8 mouse cellular contexts compared by ENCODE assay signal in the genomic region with DNA sequence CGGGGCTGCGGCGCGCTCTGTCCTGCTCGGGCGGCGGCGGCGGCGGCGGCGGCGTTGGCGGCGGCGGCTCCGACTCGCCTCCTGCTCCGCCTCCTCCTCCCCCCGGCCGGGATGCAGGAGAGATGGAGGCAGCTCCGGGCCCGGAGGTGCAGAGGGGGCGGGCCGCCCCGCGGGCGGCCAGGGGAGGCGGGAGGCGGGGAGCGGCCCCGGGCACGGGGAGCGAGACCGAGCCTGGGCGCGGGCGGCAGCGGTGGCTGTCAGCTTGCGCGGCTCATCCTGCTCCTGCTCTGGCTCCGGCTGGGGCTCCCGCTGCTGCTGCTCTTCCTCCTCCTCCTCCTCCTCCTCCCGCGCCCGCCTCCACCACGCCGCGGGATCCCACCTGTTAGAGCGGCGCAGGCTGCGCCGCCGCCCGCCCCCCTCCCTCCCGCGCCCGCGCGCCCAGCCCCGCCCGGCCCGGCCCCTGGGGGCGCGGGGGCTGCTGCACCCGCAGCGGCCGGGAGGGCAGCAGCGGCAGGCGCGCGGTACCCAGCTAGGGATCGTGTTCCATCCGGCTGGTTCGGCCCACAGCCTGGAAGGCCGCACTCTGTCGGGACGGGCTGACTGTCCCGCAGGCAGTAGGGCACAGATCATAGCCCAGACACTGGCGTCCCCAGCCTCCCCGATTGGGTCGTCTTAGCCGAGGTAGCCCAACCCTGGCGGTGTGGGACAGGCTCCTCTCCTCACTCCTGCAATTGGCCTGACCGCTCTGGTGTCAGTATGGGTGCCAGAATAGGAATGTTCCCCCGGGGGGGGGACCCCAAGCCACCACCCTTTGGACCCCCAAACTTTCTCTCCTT. TPM values are rescaled to one million over a fixed set of nuclear protein-coding genes. Genes with fewer than 3 reads are reported as not detected.
A peak's percentile ranks its signal among the peaks of the same experiment; 100 is the strongest.
DNase-seq lines count a peak whose midpoint lies in the region; ATAC-seq lines count a peak whose summit lies in the region.

A gene (minus strand): TSS at position 41 of the 836 bp plus-strand sequence.

- no peaks in the 10 kb centered on the region for H3K36me3 ChIP-seq in embryonic facial prominence, embryonic 11.5 days (replicated peaks; ENCODE audit: control insufficient read depth, insufficient read depth, low read depth, low read length)
- no peaks in the 10 kb centered on the region for H3K36me3 ChIP-seq in hindbrain, embryonic 14.5 days (replicated peaks; ENCODE audit: control insufficient read depth, insufficient read depth)
- H3K36me3 ChIP-seq in neural tube, embryonic 11.5 days (ENCODE audit: control insufficient read depth, insufficient read depth, low read length), result no peaks in the 10 kb centered on the region

- peak within 1 kb of the TSS; percentile 70 for H3K4me3 ChIP-seq in embryonic facial prominence, embryonic 11.5 days (ENCODE audit: low read depth, low read length)
- H3K4me3 ChIP-seq in hindbrain, embryonic 14.5 days (replicated peaks; ENCODE audit: low read length), result peak within 1 kb of the TSS; percentile 87
- peak within 1 kb of the TSS; percentile 79 for H3K4me3 ChIP-seq in neural tube, embryonic 11.5 days (ENCODE audit: low read depth, low read length)

- ATAC-seq in embryonic facial prominence, embryonic 11.5 days (replicated peaks; ENCODE audit: insufficient number of reproducible peaks, low FRiP score, low TSS enrichment, low read depth), result peak; percentile 15; the same call in 1 of the 2 replicates
- ATAC-seq in hindbrain, embryonic 14.5 days (ENCODE audit: low FRiP score), result peak; percentile 38
- ATAC-seq in neural tube, embryonic 11.5 days (ENCODE audit: insufficient read depth, low FRiP score, low TSS enrichment), result no peak
- ATAC-seq in granulocyte monocyte progenitor cell, adult 5-6 weeks (replicated peaks; ENCODE audit: poor library complexity, severe bottlenecking), result no peak

- H3K4me2 ChIP-seq in embryonic facial prominence, embryonic 11.5 days (ENCODE audit: low read depth, low read length), result peak within 1 kb of the TSS; percentile 100
- H3K4me2 ChIP-seq in hindbrain, embryonic 14.5 days (replicated peaks), result peak within 1 kb of the TSS; percentile 92
- peak within 1 kb of the TSS; percentile 97 for H3K4me2 ChIP-seq in neural tube, embryonic 11.5 days (ENCODE audit: low read depth)

- 2% methylated on average over 21 of the region's 86 CpGs for WGBS in embryonic facial prominence, embryonic 11.5 days
- WGBS in hindbrain, embryonic 14.5 days, result 1% methylated on average over 42 of the region's 86 CpGs
- WGBS in neural tube, embryonic 11.5 days, result 1% methylated on average over 38 of the region's 86 CpGs

- H3K27ac ChIP-seq in embryonic facial prominence, embryonic 11.5 days (replicated peaks; ENCODE audit: low read depth, low read length), result peak within 1 kb of the TSS; percentile 56
- H3K27ac ChIP-seq in hindbrain, embryonic 14.5 days, result peak within 1 kb of the TSS; percentile 94
- peak within 1 kb of the TSS; percentile 91 for H3K27ac ChIP-seq in neural tube, embryonic 11.5 days (ENCODE audit: low read depth, low read length)

- H3K4me1 ChIP-seq in embryonic facial prominence, embryonic 11.5 days (ENCODE audit: control insufficient read depth, insufficient read depth, low read length), result peaks cover 2% of the 10 kb centered on the region
- H3K4me1 ChIP-seq in hindbrain, embryonic 14.5 days (replicated peaks; ENCODE audit: control insufficient read depth, insufficient read depth, low read length), result peaks cover 18% of the 10 kb centered on the region
- peaks cover 28% of the 10 kb centered on the region for H3K4me1 ChIP-seq in neural tube, embryonic 11.5 days (ENCODE audit: control insufficient read depth, insufficient read depth, low read length)

- H3K9ac ChIP-seq in embryonic facial prominence, embryonic 11.5 days (replicated peaks; ENCODE audit: low read length), result peak within 1 kb of the TSS; percentile 70
- H3K9ac ChIP-seq in hindbrain, embryonic 14.5 days, result peak within 1 kb of the TSS; percentile 95
- peak within 1 kb of the TSS; percentile 81 for H3K9ac ChIP-seq in neural tube, embryonic 11.5 days (ENCODE audit: low read length)

- no peaks in the 10 kb centered on the region for H3K9me3 ChIP-seq in embryonic facial prominence, embryonic 11.5 days (replicated peaks; ENCODE audit: control insufficient read depth, low read length)
- no peaks in the 10 kb centered on the region for H3K9me3 ChIP-seq in hindbrain, embryonic 14.5 days (ENCODE audit: control insufficient read depth, low read length)
- H3K9me3 ChIP-seq in neural tube, embryonic 11.5 days (ENCODE audit: control insufficient read depth, low read length), result no peaks in the 10 kb centered on the region

- H3K27me3 ChIP-seq in embryonic facial prominence, embryonic 11.5 days (ENCODE audit: control insufficient read depth, insufficient read depth, low read length), result peaks cover 17% of the 10 kb centered on the region
- no peaks in the 10 kb centered on the region for H3K27me3 ChIP-seq in hindbrain, embryonic 14.5 days (ENCODE audit: control insufficient read depth, insufficient read depth, low read length)
- peaks cover 19% of the 10 kb centered on the region for H3K27me3 ChIP-seq in neural tube, embryonic 11.5 days (ENCODE audit: control insufficient read depth, insufficient read depth, low read length)

- peak in 1 of 2 experiments; percentile 53 for DNase-seq in layer of hippocampus, adult 18-20 months (ENCODE audit: low spot score in 2 of 2)
- no peak for DNase-seq in layer of hippocampus, adult 9-10 months (ENCODE audit: low spot score)
- DNase-seq in adrenal gland, adult 18-20 months (ENCODE audit: low spot score in 2 of 2), result peak; percentile 44 to 53
- peak; percentile 51 for DNase-seq in embryonic facial prominence, embryonic 11.5 days (ENCODE audit: low spot score)
- DNase-seq in hindbrain, embryonic 14.5 days (ENCODE audit: low spot score), result no peak
- DNase-seq in liver, result peak; percentile 65
- DNase-seq in neural tube, embryonic 11.5 days (ENCODE audit: low spot score), result peak; percentile 43

RNA-seq across cellular contexts. Expression of the gene that starts here (rescaled TPM):
- total RNA-seq in layer of hippocampus, adult 18-20 months (2021), result 10 to 100 TPM; 46.5 to 48.1 TPM
- 10 to 100 TPM in 1 of 2 experiments, 1 to 10 TPM in 1; 9.4 to 13.2 TPM for total RNA-seq in adrenal gland, adult 18-20 months (2021)
- 17.6 and 21.0 TPM in 2 replicates for polyA plus RNA-seq in embryonic facial prominence, embryonic 11.5 days (2014; fragmentation: Nextera tagmentation; extraction: Ambion mirVana)
- polyA plus RNA-seq in hindbrain, embryonic 14.5 days (2014; fragmentation: Nextera tagmentation; extraction: Ambion mirVana), result 44.8 and 49.8 TPM in 2 replicates
- polyA plus RNA-seq in neural tube, embryonic 11.5 days (2014; fragmentation: Nextera tagmentation; extraction: Ambion mirVana), result 32.1 and 37.5 TPM in 2 replicates
- 4.7 and 7.4 TPM in 2 replicates for total RNA-seq in granulocyte monocyte progenitor cell, adult 5-6 weeks (2014; fragmentation: Nextera tagmentation)
- total RNA-seq in granulocyte monocyte progenitor cell, adult 5-6 weeks (2017), result 0.72 and 0.86 TPM in 2 replicates

Comparison
In these comparisons a context has a peak if more than half of its experiments do, and no peak if none do; other contexts are left out.
1. DNase-seq: peak in adrenal gland, adult 18-20 months (2 of 2), embryonic facial prominence, embryonic 11.5 days (single experiment), liver (single experiment) and neural tube, embryonic 11.5 days (single experiment); none in layer of hippocampus, adult 9-10 months (single experiment) and hindbrain, embryonic 14.5 days (single experiment).
2. ATAC-seq: peak in embryonic facial prominence, embryonic 11.5 days (single experiment) and hindbrain, embryonic 14.5 days (single experiment); none in neural tube, embryonic 11.5 days (single experiment) and granulocyte monocyte progenitor cell, adult 5-6 weeks (single experiment).
3. Peak in every context shown above with its lines, with median percentiles within 50 percentile points of each other: H3K27ac ChIP-seq, H3K4me2 ChIP-seq, H3K4me3 ChIP-seq and H3K9ac ChIP-seq.